Mouse (Mus musculus): Measurements from ENCODE around the gene Strn3. TPM values are rescaled to one million over a fixed set of nuclear protein-coding genes. Genes with fewer than 3 reads are reported as not detected.

Strn3 gene
- total and polyA plus RNA-seq, 3 experiments, result 22.1 to 47.9 (median 27.7) TPM

- in situ Hi-C loops (cut with MboI; ENCODE audit: low pct_ligation_motif_present, low pct_unique_long_range_greater_than_20kb, low sequenced_read_pairs), result no loop called here
- no peak overlapping the region for H3K27ac ChIP-seq (ENCODE audit: insufficient read depth, low read depth)
- H3K4me2 ChIP-seq (ENCODE audit: insufficient read depth, low read depth, poor library complexity, severe bottlenecking), result no peak overlapping the region
- H3K79me2 ChIP-seq (replicated peaks; ENCODE audit: control insufficient read depth, extremely low read depth, insufficient read depth, poor library complexity, severe bottlenecking), result no peaks in the 10 kb centered on the region
- no peak overlapping the region for H3K9ac ChIP-seq (ENCODE audit: insufficient read depth, low read depth)
- dilution Hi-C loops (cut with MboI; ENCODE audit: extremely low pct_ligation_motif_present, extremely low pct_unique_long_range_greater_than_20kb, low sequenced_read_pairs), result no loop called here
- no peak overlapping the region for H3K4me3 ChIP-seq (replicated peaks in 1 of 3; ENCODE audit: low read depth in 2 of 3, low read length in 2 of 3, poor library complexity in 1 of 3)
- H3K9me3 ChIP-seq (replicated peaks; ENCODE audit: low read length), result no peaks in the 10 kb centered on the region
- peaks cover 0 to 5% of the 10 kb centered on the region in 2 experiments for H3K36me3 ChIP-seq (replicated peaks in 1 of 2; ENCODE audit: control insufficient read depth in 1 of 2, insufficient read depth in 1 of 2, low read length in 1 of 2)
- no peaks in the 10 kb centered on the region for H3K27me3 ChIP-seq (replicated peaks)
- H3K4me1 ChIP-seq (ENCODE audit: control insufficient read depth in 1 of 2, insufficient read depth in 2 of 2), result peaks cover 5 to 7% of the 10 kb centered on the region in 2 experiments; a peak in 2 of 4 replicates
- DNase-seq (ENCODE audit: extremely low read depth), result no peak
- TF ChIP-seq GABPA (IDR thresholded peaks at IDR 0.05; ENCODE audit: insufficient replicate concordance, low read depth, low read length), result no peak
These were observed 18.5 kb upstream of the Strn3 start for GRCm38 (mm10) chr12:51710154-51710553.

- Histone ChIP-seq H3K4me3 (replicated peaks in 1 of 3; ENCODE audit: low read depth in 2 of 3, low read length in 2 of 3, poor library complexity in 1 of 3) (no peak overlapping the region), H3K36me3 (replicated peaks in 1 of 2; ENCODE audit: control insufficient read depth in 1 of 2, insufficient read depth in 1 of 2, low read length in 1 of 2) (peaks cover 0 to 6% of the 10 kb centered on the region in 2 experiments), H3K4me1 (ENCODE audit: control insufficient read depth in 1 of 2, insufficient read depth in 2 of 2) (peaks cover 5 to 7% of the 10 kb centered on the region in 2 experiments; a peak in 3 of 4 replicates), H3K79me2 (replicated peaks; ENCODE audit: control insufficient read depth, extremely low read depth, insufficient read depth, poor library complexity, severe bottlenecking) (no peaks in the 10 kb centered on the region), H3K9ac (ENCODE audit: insufficient read depth, low read depth) (no peak overlapping the region), H3K4me2 (ENCODE audit: insufficient read depth, low read depth, poor library complexity, severe bottlenecking) (no peak overlapping the region), H3K9me3 (replicated peaks; ENCODE audit: low read length) (no peaks in the 10 kb centered on the region), H3K27ac (ENCODE audit: insufficient read depth, low read depth) (no peak overlapping the region), H3K27me3 (replicated peaks) (no peaks in the 10 kb centered on the region)
- TF ChIP-seq E2F4 (IDR thresholded peaks at IDR 0.05; ENCODE audit: insufficient replicate concordance, low read depth, low read length) (no peak), HCFC1 (IDR thresholded peaks at IDR 0.05; ENCODE audit: low read depth, low read length) (no peak), GABPA (IDR thresholded peaks at IDR 0.05; ENCODE audit: insufficient replicate concordance, low read depth, low read length) (no peak), ZKSCAN1 (IDR thresholded peaks at IDR 0.05; ENCODE audit: borderline replicate concordance, low read depth, low read length) (no peak), CHD1 (IDR thresholded peaks at IDR 0.05; ENCODE audit: low read depth, low read length) (no peak), PAX5 (IDR thresholded peaks at IDR 0.05; ENCODE audit: low read length) (no peak), TCF12 (IDR thresholded peaks at IDR 0.05; ENCODE audit: low read depth, low read length) (no peak), JUN (IDR thresholded peaks at IDR 0.05; ENCODE audit: insufficient read depth, low read depth, low read length) (no peak), RAD21 (IDR thresholded peaks at IDR 0.05; ENCODE audit: low read depth, low read length) (no peak), ELF1 (IDR thresholded peaks at IDR 0.05; ENCODE audit: low read depth, low read length) (no peak), POLR2AphosphoS2 (IDR thresholded peaks at IDR 0.05; ENCODE audit: low read depth, low read length) (no peak), KAT2A (IDR thresholded peaks at IDR 0.05; ENCODE audit: insufficient replicate concordance, low read length) (no peak), POLR2A (IDR thresholded peaks at IDR 0.05; ENCODE audit: low read depth, low read length) (no peak)
- in situ Hi-C loops (cut with MboI; ENCODE audit: low pct_ligation_motif_present, low pct_unique_long_range_greater_than_20kb, low sequenced_read_pairs) (no loop called here), dilution Hi-C loops (cut with MboI; ENCODE audit: extremely low pct_ligation_motif_present, extremely low pct_unique_long_range_greater_than_20kb, low sequenced_read_pairs) (no loop called here)
- DNase-seq (ENCODE audit: extremely low read depth), result no peak
These were observed 18.0 kb upstream of the Strn3 start for GRCm38 (mm10) chr12:51709741-51710140.

Data from CH12.LX (cell line).